Mouse (Mus musculus): ENCODE data around the gene Cdh10. TPM values are rescaled to one million over a fixed set of nuclear protein-coding genes. Genes with fewer than 3 reads are reported as not detected.

Gene Cdh10
- polyA plus RNA-seq, 1 experiment from 2014 or later = not detected

DNA sequence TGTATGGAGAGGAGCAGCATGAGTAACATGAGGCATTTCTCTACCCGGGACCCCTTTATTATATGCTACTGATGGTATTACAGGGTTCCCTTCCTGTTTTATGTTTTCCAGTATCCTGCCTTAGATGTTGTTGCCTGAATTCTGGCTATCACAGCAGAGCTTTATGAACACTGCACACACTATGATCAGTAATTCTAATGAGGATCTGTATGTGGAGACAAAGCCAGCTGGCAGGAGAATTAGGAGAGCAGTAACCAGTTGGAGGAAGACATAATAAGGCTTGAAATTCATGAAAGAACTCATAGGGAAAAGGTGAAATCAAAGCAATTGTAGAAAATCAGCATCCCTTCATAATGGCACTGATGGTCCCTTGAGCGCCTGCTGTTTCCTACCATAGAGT is 51.1 kb downstream of the Cdh10 start:
- Histone ChIP-seq H3K9ac (no peak overlapping the region), H3K27me3 (no peaks in the 10 kb centered on the region), H3K36me3 (replicated peaks) (no peaks in the 10 kb centered on the region), H3K27ac (replicated peaks) (no peak overlapping the region), H3K4me1 (replicated peaks) (no peaks in the 10 kb centered on the region), H3K9me3 (replicated peaks) (no peaks in the 10 kb centered on the region), H3K4me2 (no peak overlapping the region), H3K4me3 (replicated peaks) (no peak overlapping the region)
- ATAC-seq (ENCODE audit: insufficient read depth) = no peak
- 70% methylated on average over 2 of the region's 2 CpGs for WGBS (ENCODE audit: insufficient replicate concordance)

DNA sequence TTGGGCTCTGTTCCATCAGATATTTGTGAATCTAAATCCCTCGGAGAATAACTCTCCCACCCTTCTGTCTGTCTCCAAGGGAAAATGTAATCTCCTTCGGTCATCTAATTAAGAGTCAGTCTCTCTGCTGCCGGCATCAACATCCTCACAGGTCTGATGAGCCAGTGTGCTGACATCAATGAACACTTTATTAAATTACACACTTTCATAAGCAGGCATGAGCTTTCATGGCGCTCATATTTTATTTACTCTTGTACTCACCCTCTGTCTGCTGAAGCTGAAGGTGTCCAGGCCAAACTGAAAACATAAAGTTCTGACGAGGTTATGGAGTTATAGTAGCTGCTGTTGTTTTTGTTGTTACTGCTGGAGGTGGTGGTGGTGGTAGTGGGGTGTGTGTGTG is 62.7 kb downstream of the Cdh10 start:
- no peak overlapping the region for H3K27ac ChIP-seq (replicated peaks)
- H3K4me3 ChIP-seq (replicated peaks) = no peak overlapping the region
- ATAC-seq (ENCODE audit: insufficient read depth) = no peak
- 55% methylated on average over 5 of the region's 5 CpGs for WGBS (ENCODE audit: insufficient replicate concordance)
- no peak overlapping the region for H3K4me2 ChIP-seq
- no peaks in the 10 kb centered on the region for H3K27me3 ChIP-seq
- H3K36me3 ChIP-seq (replicated peaks) = no peaks in the 10 kb centered on the region
- H3K4me1 ChIP-seq (replicated peaks) = no peaks in the 10 kb centered on the region
- no peak overlapping the region for H3K9ac ChIP-seq
- no peaks in the 10 kb centered on the region for H3K9me3 ChIP-seq (replicated peaks)

DNA sequence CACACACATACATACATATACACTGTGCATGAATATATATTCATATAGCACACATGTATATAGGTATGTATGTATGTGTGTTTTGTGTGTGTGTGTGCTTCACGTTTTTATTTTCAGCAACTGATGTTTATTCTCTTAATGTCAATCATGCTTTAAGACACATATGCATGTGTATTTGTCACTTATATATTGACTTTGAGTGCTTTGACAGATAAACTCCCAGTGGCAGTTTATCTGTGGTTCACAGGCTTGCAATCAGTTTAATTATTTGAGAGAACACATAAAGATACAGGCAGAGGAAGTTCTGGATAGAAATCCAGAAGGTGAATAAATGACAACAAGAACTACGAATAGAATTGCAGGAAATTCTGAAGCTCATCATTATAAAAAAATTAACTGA is 67.9 kb downstream of the Cdh10 start:
- no peaks in the 10 kb centered on the region for H3K36me3 ChIP-seq (replicated peaks)
- ATAC-seq (ENCODE audit: insufficient read depth) = no peak
- WGBS (ENCODE audit: insufficient replicate concordance) = 44% methylated on average over 2 of the region's 2 CpGs
- H3K27me3 ChIP-seq = no peaks in the 10 kb centered on the region
- no peaks in the 10 kb centered on the region for H3K9me3 ChIP-seq (replicated peaks)
- no peak overlapping the region for H3K4me3 ChIP-seq (replicated peaks)
- no peak overlapping the region for H3K9ac ChIP-seq
- H3K27ac ChIP-seq (replicated peaks) = no peak overlapping the region
- H3K4me2 ChIP-seq = no peak overlapping the region
- H3K4me1 ChIP-seq (replicated peaks) = no peaks in the 10 kb centered on the region

DNA sequence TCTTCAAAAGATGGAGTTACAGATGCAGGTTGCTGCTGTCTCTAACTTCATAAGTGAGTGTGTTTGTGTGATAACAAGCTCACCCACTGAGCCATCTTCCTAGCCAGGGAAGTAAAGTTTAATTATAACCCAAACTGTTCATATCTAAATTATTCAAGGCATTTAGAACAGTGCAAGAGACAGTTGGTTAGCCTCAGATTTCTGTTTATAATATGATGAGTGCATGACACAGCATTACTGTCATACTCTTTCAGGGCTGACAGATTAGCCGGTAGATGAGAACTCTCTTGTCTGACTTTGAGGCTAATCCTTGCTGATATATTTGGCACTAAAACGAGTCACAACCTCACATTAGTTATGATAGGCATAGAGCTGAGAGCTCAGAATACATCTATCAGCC is 70.2 kb downstream of the Cdh10 start:
- Histone ChIP-seq H3K4me1 (replicated peaks) (no peaks in the 10 kb centered on the region), H3K27ac (replicated peaks) (no peak overlapping the region), H3K9ac (no peak overlapping the region), H3K9me3 (replicated peaks) (no peaks in the 10 kb centered on the region), H3K36me3 (replicated peaks) (no peaks in the 10 kb centered on the region), H3K27me3 (no peaks in the 10 kb centered on the region), H3K4me2 (no peak overlapping the region), H3K4me3 (replicated peaks) (no peak overlapping the region)
- WGBS (ENCODE audit: insufficient replicate concordance) = 43% methylated on average over 2 of the region's 2 CpGs
- ATAC-seq (ENCODE audit: insufficient read depth) = no peak

DNA sequence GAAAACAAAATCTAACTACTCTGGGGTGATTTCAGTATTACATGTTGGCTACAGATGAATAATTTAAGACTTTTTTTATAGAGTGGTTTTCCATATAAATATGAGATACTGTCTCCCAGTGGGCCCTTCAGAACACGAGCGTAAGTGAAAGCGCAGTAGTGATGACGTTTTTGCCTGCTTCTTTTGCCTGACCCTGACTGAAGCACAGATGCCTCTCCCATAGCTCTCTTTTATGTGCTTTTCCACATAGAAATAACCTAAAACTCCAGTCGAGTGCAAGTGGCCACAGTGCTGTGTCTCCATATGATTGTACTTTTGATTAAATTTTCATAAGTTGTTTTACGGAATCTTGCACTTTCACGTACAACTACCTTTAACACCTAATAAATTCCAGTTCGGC is 71.6 kb downstream of the Cdh10 start:
- no peak overlapping the region for H3K27ac ChIP-seq (replicated peaks)
- no peaks in the 10 kb centered on the region for H3K4me1 ChIP-seq (replicated peaks)
- no peaks in the 10 kb centered on the region for H3K27me3 ChIP-seq
- WGBS (ENCODE audit: insufficient replicate concordance) = 74% methylated on average over 8 of the region's 8 CpGs
- H3K4me3 ChIP-seq (replicated peaks) = no peak overlapping the region
- H3K9me3 ChIP-seq (replicated peaks) = no peaks in the 10 kb centered on the region
- H3K36me3 ChIP-seq (replicated peaks) = no peaks in the 10 kb centered on the region
- no peak overlapping the region for H3K4me2 ChIP-seq
- no peak overlapping the region for H3K9ac ChIP-seq
- no peak for ATAC-seq (ENCODE audit: insufficient read depth)

DNA sequence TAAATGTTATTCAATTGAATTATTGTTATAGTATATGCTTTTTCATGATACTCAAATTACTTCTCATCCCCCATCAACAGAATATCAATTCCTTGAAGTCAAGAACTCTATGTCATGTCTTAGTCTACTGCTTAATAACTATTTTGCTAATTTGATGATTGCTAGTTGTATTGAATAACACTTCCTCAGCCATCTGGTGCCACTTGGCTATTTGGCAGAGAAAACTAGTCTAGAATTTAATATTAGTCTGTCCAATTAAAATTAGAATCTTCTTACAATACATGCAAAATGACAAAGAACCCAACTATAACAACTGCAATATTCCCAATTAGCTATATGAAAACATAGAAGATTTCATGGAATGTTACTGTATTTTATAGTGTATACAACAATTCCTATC is 82.0 kb downstream of the Cdh10 start:
- ATAC-seq (ENCODE audit: insufficient read depth) = no peak
- Histone ChIP-seq H3K4me3 (replicated peaks) (no peak overlapping the region), H3K4me1 (replicated peaks) (no peaks in the 10 kb centered on the region), H3K36me3 (replicated peaks) (no peaks in the 10 kb centered on the region), H3K9ac (no peak overlapping the region), H3K27ac (replicated peaks) (no peak overlapping the region), H3K9me3 (replicated peaks) (no peaks in the 10 kb centered on the region), H3K4me2 (no peak overlapping the region), H3K27me3 (no peaks in the 10 kb centered on the region)

DNA sequence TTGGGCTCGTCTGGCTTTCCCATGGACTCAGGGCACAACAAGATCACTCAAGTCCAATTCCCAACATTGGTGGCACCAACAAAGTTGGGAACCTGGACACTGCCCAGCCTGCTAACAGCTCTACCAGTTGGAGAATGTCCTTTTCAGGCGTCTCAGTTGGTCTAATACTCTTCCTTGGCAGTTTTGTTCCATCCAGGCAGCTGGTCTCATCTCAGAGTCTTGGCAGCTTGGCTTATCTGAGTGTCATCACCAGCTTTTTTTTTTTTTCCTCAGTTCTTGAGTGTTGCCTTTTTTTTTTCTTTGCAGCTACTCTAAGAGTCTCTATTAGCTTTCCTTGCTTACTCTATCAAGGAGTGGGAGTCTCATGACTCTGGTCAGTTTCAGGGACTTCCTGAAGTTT is 85.4 kb downstream of the Cdh10 start:
- Histone ChIP-seq H3K9ac (no peak overlapping the region), H3K4me3 (replicated peaks) (no peak overlapping the region), H3K4me1 (replicated peaks) (no peaks in the 10 kb centered on the region), H3K9me3 (replicated peaks) (no peaks in the 10 kb centered on the region), H3K4me2 (no peak overlapping the region), H3K36me3 (replicated peaks) (no peaks in the 10 kb centered on the region), H3K27me3 (no peaks in the 10 kb centered on the region), H3K27ac (replicated peaks) (no peak overlapping the region)
- no peak for ATAC-seq (ENCODE audit: insufficient read depth)
- WGBS (ENCODE audit: insufficient replicate concordance) = 53% methylated on average over 2 of the region's 2 CpGs

DNA sequence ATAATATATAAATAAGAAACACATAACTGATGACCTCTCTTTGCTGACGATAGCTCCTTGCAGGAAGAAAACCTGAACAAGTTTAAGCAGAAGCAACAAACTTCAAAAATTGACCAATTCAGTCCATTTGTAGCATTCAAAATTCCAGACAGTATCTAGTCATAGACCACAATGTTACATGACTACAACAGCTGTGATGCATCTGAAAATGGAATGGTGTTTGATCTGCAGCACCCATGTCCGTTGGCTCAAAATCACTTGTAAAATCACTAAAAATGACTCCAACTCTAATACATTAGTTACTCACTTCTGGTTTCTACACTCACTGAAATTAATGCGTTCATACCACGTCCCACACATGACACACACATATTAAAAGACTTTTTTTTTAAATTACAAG is 91.9 kb downstream of the Cdh10 start:
- ATAC-seq (ENCODE audit: insufficient read depth) = no peak
- no peak overlapping the region for H3K27ac ChIP-seq (replicated peaks)
- no peaks in the 10 kb centered on the region for H3K9me3 ChIP-seq (replicated peaks)
- no peaks in the 10 kb centered on the region for H3K27me3 ChIP-seq
- no peak overlapping the region for H3K4me3 ChIP-seq (replicated peaks)
- H3K9ac ChIP-seq = no peak overlapping the region
- no peaks in the 10 kb centered on the region for H3K4me1 ChIP-seq (replicated peaks)
- no peaks in the 10 kb centered on the region for H3K36me3 ChIP-seq (replicated peaks)
- no peak overlapping the region for H3K4me2 ChIP-seq
- WGBS (ENCODE audit: insufficient replicate concordance) = 66% methylated on average over 4 of the region's 4 CpGs

DNA sequence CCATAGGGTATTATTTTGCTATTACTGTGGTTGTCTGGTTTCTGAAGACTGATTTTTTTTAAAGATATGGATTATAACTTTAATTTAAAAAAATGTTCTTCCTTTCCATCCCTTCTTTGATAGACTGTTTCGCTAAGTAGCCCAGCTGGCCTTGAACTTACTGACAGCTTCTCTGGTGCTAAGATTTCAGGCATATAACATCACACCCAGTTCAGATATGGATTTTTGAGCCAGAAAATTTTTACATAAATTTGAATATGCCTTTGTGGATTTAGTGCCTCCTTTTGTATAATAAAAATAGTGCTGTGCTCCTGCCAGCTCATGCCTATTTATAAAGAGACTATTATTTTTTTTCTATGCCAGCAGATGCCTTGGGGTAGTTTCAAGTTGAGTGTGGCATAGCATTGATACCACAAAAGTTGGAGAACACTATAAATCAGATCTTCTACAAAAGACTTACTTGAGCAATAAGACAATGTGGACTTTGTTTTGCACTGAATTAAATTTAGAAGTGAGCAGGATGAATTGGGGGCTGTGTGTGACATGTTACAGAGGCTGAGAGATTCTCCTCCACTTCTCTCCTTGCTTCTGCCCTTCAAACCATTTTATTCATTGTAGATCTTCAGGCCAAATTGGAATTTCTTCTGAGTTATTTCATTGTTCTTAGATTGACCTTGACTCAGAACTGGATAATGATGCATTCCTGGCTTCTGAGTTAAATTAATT is 106.8 kb downstream of the Cdh10 start:
- Histone ChIP-seq H3K27ac (replicated peaks) (no peak overlapping the region), H3K36me3 (replicated peaks) (no peaks in the 10 kb centered on the region), H3K4me1 (replicated peaks) (no peaks in the 10 kb centered on the region), H3K4me2 (no peak overlapping the region), H3K4me3 (replicated peaks) (no peak overlapping the region), H3K27me3 (no peaks in the 10 kb centered on the region), H3K9ac (no peak overlapping the region), H3K9me3 (replicated peaks) (no peaks in the 10 kb centered on the region)
- ATAC-seq (ENCODE audit: insufficient read depth) = no peak
- 48% methylated on average over 1 of the region's 1 CpGs for WGBS (ENCODE audit: insufficient replicate concordance)

DNA sequence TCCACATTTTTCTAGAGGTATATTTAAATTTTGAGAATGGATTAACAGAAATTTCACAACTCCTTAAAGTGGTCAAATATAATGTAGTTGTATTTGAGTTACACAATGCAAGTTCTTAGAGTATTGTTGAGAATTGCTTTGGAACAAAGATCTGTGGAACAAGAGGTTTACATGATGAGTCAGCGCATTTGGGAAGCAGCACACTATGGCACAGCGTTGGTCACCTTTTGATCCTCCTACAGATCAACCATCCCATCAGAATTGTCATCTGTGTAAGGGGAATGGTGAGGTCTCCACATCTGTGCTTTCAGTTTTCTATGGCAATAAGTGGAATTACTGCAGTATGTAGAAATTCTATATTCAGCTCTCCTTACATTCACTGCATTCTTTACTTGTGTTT is 108.2 kb downstream of the Cdh10 start:
- Histone ChIP-seq H3K27ac (replicated peaks) (no peak overlapping the region), H3K4me3 (replicated peaks) (no peak overlapping the region), H3K27me3 (no peaks in the 10 kb centered on the region), H3K9ac (no peak overlapping the region), H3K9me3 (replicated peaks) (no peaks in the 10 kb centered on the region), H3K36me3 (replicated peaks) (no peaks in the 10 kb centered on the region), H3K4me2 (no peak overlapping the region), H3K4me1 (replicated peaks) (no peaks in the 10 kb centered on the region)
- 37% methylated on average over 2 of the region's 2 CpGs for WGBS (ENCODE audit: insufficient replicate concordance)
- ATAC-seq (ENCODE audit: insufficient read depth) = no peak

DNA sequence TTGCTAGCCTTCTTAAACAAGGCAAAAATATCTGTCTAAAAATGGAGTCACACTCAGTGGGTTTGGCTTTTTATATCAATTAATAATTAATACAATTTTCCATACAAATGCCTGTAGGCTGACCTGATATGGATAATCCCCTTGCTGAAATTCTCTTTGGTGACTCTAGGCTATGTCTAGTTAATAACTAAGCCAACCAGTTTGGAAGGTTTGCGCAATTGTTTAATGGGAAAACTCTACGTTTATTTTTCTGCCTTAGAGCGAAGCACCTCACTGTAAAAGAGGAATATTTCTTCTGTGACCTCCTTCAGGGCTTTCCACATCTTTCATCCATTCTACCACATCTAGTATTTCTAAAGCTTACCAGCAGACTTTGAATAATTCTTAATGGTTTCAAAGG is 133.5 kb downstream of the Cdh10 start:
- no peaks in the 10 kb centered on the region for H3K9me3 ChIP-seq (replicated peaks)
- ATAC-seq (ENCODE audit: insufficient read depth) = no peak; the same call in 1 of the 2 replicates
- no peaks in the 10 kb centered on the region for H3K27me3 ChIP-seq
- H3K4me1 ChIP-seq (replicated peaks) = no peaks in the 10 kb centered on the region
- H3K4me3 ChIP-seq (replicated peaks) = no peak overlapping the region
- WGBS (ENCODE audit: insufficient replicate concordance) = 67% methylated on average over 3 of the region's 3 CpGs
- no peak overlapping the region for H3K27ac ChIP-seq (replicated peaks)
- no peaks in the 10 kb centered on the region for H3K36me3 ChIP-seq (replicated peaks)
- H3K9ac ChIP-seq = no peak overlapping the region
- no peak overlapping the region for H3K4me2 ChIP-seq

DNA sequence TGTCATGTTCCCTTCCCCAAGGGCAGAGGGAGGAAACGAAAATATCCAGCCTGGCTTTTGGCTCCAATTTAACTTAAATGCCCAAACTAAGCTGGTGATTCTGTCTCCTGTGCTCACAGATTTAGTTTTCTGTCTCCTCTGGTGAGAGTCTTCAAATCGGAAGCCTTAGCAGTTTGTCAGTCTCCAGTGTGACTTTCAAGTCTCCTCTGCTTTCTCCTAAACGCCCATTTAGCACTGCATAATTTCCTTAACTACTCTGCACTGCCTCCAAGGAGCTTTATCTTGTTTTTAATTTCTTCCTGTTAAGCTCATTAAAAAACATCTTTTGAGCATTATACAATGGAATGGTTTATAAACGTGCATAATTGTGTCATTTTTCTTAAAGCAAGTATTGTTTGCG is 156.3 kb downstream of the Cdh10 start:
- no peak for ATAC-seq (ENCODE audit: insufficient read depth)
- 40% methylated on average over 5 of the region's 5 CpGs for WGBS (ENCODE audit: insufficient replicate concordance)
- Histone ChIP-seq H3K4me1 (replicated peaks) (no peaks in the 10 kb centered on the region), H3K9me3 (replicated peaks) (no peaks in the 10 kb centered on the region), H3K36me3 (replicated peaks) (no peaks in the 10 kb centered on the region), H3K9ac (no peak overlapping the region), H3K4me3 (replicated peaks) (no peak overlapping the region), H3K27me3 (no peaks in the 10 kb centered on the region), H3K27ac (replicated peaks) (no peak overlapping the region), H3K4me2 (no peak overlapping the region)
